ENCODE assay signal across 9 mouse cellular contexts in the genomic region with DNA sequence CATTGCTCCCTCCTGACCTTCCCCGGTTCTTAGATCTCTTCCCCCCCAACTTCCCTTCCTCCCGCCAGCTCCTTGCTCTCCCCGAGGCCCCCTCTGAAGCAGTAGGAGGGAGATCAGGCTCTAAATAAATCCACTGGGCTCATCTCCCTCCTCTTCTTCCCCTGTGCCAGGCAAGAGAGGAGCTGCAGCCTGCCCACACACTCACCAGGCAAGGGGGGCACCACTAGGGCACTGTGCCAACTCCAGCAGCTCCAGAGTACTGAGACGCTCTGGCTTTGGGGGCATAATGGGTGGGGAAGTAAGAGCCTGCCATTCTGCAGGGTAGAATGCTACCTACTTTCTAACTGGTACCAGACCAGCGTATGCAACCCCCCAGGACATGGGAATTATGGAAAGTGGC. TPM values are rescaled to one million over a fixed set of nuclear protein-coding genes. Genes with fewer than 3 reads are reported as not detected.
A peak's percentile ranks its signal among the peaks of the same experiment; 100 is the strongest.
DNase-seq lines count a peak whose midpoint lies in the region; ATAC-seq lines count a peak whose summit lies in the region.
"Had no signal": no experiment of that assay in that cellular context is flagged by ENCODE, and none has a peak within 500 bp of the region (broad histone marks: within the 10 kb centered on the region; RNA-seq: fewer than 3 reads in every experiment).

No protein-coding gene starts in this region.

- peaks cover 9% of the 10 kb centered on the region for H3K27me3 ChIP-seq in kidney, embryonic 16.5 days (ENCODE audit: insufficient read depth, low read length)
- H3K27me3 ChIP-seq in embryonic facial prominence, embryonic 14.5 days (replicated peaks; ENCODE audit: control insufficient read depth, insufficient read depth, low read length) = peaks cover 16% of the 10 kb centered on the region; the same call in 1 of the 2 replicates
- H3K27me3 ChIP-seq in hindbrain, embryonic 16.5 days (replicated peaks; ENCODE audit: control insufficient read depth, insufficient read depth, low read length) = no peaks in the 10 kb centered on the region
- H3K27me3 ChIP-seq in midbrain, embryonic 16.5 days (ENCODE audit: control insufficient read depth, insufficient read depth, low read depth, low read length) = no peaks in the 10 kb centered on the region

- H3K4me1 ChIP-seq in kidney, embryonic 16.5 days (ENCODE audit: insufficient read depth, low read length) = peaks cover 41% of the 10 kb centered on the region
- H3K4me1 ChIP-seq in embryonic facial prominence, embryonic 14.5 days (ENCODE audit: control insufficient read depth, insufficient read depth, low read length) = peaks cover 32% of the 10 kb centered on the region
- H3K4me1 ChIP-seq in hindbrain, embryonic 16.5 days (ENCODE audit: control insufficient read depth, insufficient read depth, low read depth, low read length) = peaks cover 42% of the 10 kb centered on the region
- H3K4me1 ChIP-seq in midbrain, embryonic 16.5 days (ENCODE audit: control insufficient read depth, insufficient read depth, low read length) = peaks cover 32% of the 10 kb centered on the region

- no peak for DNase-seq in kidney, postnatal 25 days
- no peak for DNase-seq in embryonic facial prominence, embryonic 14.5 days (ENCODE audit: low spot score)
- DNase-seq in spleen, postnatal 10 days (ENCODE audit: low spot score in 2 of 2) = no peak
- no peak for DNase-seq in lung, postnatal 10 days
- no peak for DNase-seq in urinary bladder, postnatal 10 days (ENCODE audit: low spot score)
- DNase-seq: thymus, postnatal 4 days had no signal

- H3K4me3 ChIP-seq in kidney, embryonic 16.5 days (ENCODE audit: low read length) = no peak overlapping the region
- peak overlapping the region; percentile 80; the same call in 1 of the 2 replicates for H3K4me3 ChIP-seq in embryonic facial prominence, embryonic 14.5 days (ENCODE audit: low read depth, low read length)
- peak overlapping the region; percentile 75 for H3K4me3 ChIP-seq in hindbrain, embryonic 16.5 days (ENCODE audit: low read length)
- H3K4me3 ChIP-seq in midbrain, embryonic 16.5 days (ENCODE audit: low read depth, low read length) = peak overlapping the region; percentile 84

- H3K36me3 ChIP-seq in kidney, embryonic 16.5 days (ENCODE audit: insufficient read depth, low read length) = 0 out of 2 replicates have a peak, but pooled peaks cover 9% of the 10 kb centered on the region
- H3K36me3 ChIP-seq in embryonic facial prominence, embryonic 14.5 days (ENCODE audit: control insufficient read depth, insufficient read depth, low read length) = peaks cover 25% of the 10 kb centered on the region
- H3K36me3 ChIP-seq in hindbrain, embryonic 16.5 days (ENCODE audit: control insufficient read depth, insufficient read depth, low read length) = peaks cover 14% of the 10 kb centered on the region
- H3K36me3 ChIP-seq in midbrain, embryonic 16.5 days (ENCODE audit: control insufficient read depth, insufficient read depth, low read length) = peaks cover 12% of the 10 kb centered on the region

- no peak overlapping the region for H3K9ac ChIP-seq in kidney, embryonic 16.5 days (replicated peaks; ENCODE audit: low read length)
- H3K9ac ChIP-seq in embryonic facial prominence, embryonic 14.5 days (ENCODE audit: low read depth, low read length) = peak overlapping the region; percentile 79
- peak overlapping the region; percentile 91 for H3K9ac ChIP-seq in hindbrain, embryonic 16.5 days (ENCODE audit: low read depth, low read length)
- peak overlapping the region; percentile 96 for H3K9ac ChIP-seq in midbrain, embryonic 16.5 days (ENCODE audit: low read depth, low read length)

- ATAC-seq in kidney, embryonic 16.5 days (ENCODE audit: low FRiP score, low TSS enrichment) = no peak
- no peak for ATAC-seq in embryonic facial prominence, embryonic 14.5 days (ENCODE audit: low read depth)
- no peak for ATAC-seq in hindbrain, embryonic 16.5 days
- ATAC-seq in midbrain, embryonic 16.5 days = no peak

- H3K9me3 ChIP-seq in kidney, embryonic 16.5 days (ENCODE audit: low read length) = no peaks in the 10 kb centered on the region
- no peaks in the 10 kb centered on the region for H3K9me3 ChIP-seq in embryonic facial prominence, embryonic 14.5 days (ENCODE audit: control insufficient read depth, low read length)
- no peaks in the 10 kb centered on the region for H3K9me3 ChIP-seq in hindbrain, embryonic 16.5 days (ENCODE audit: control insufficient read depth, low read length)
- H3K9me3 ChIP-seq in midbrain, embryonic 16.5 days (replicated peaks; ENCODE audit: control insufficient read depth, low read length, poor library complexity, severe bottlenecking) = no peaks in the 10 kb centered on the region

- peak overlapping the region; percentile 99 for H3K4me2 ChIP-seq in kidney, embryonic 16.5 days (replicated peaks; ENCODE audit: low read depth, low read length)
- H3K4me2 ChIP-seq in embryonic facial prominence, embryonic 14.5 days (ENCODE audit: low read depth, low read length) = peak overlapping the region; percentile 97
- peak overlapping the region; percentile 84 for H3K4me2 ChIP-seq in hindbrain, embryonic 16.5 days (ENCODE audit: low read length)
- peak overlapping the region; percentile 69 for H3K4me2 ChIP-seq in midbrain, embryonic 16.5 days (ENCODE audit: low read length)

- WGBS in kidney, embryonic 16.5 days = 46% methylated on average over 5 of the region's 5 CpGs
- WGBS in embryonic facial prominence, embryonic 14.5 days = 42% methylated on average over 5 of the region's 5 CpGs
- WGBS in hindbrain, embryonic 16.5 days = 18% methylated on average over 5 of the region's 5 CpGs
- WGBS in midbrain, embryonic 16.5 days = 15% methylated on average over 5 of the region's 5 CpGs

- no peak overlapping the region for H3K27ac ChIP-seq in kidney, embryonic 16.5 days (ENCODE audit: low read length)
- H3K27ac ChIP-seq in embryonic facial prominence, embryonic 14.5 days (replicated peaks; ENCODE audit: low read depth, low read length) = no peak overlapping the region
- H3K27ac ChIP-seq in hindbrain, embryonic 16.5 days (ENCODE audit: low read depth, low read length) = no peak overlapping the region
- H3K27ac ChIP-seq in midbrain, embryonic 16.5 days (ENCODE audit: low read length) = no peak overlapping the region

RNA-seq across cellular contexts. Expression of a gene that starts 5.9 kb away (rescaled TPM):
- 34.4 and 34.9 TPM in 2 replicates for polyA plus RNA-seq in kidney, embryonic 16.5 days (2015; fragmentation: Nextera tagmentation; extraction: Ambion mirVana)
- polyA plus RNA-seq in embryonic facial prominence, embryonic 14.5 days (2014; fragmentation: Nextera tagmentation; extraction: Ambion mirVana) = 29.0 and 37.0 TPM in 2 replicates
- 129 and 141 TPM in 2 replicates for polyA plus RNA-seq in hindbrain, embryonic 16.5 days (2015; fragmentation: Nextera tagmentation; extraction: Ambion mirVana)
- polyA plus RNA-seq in midbrain, embryonic 16.5 days (2015; fragmentation: Nextera tagmentation; extraction: Ambion mirVana) = 198 and 205 TPM in 2 replicates

RNA-seq across cellular contexts. Expression of a gene that starts 26.2 kb away (rescaled TPM):
- polyA plus RNA-seq in kidney, embryonic 16.5 days (2015; fragmentation: Nextera tagmentation; extraction: Ambion mirVana) = 19.0 and 27.1 TPM in 2 replicates
- 21.5 and 23.4 TPM in 2 replicates for polyA plus RNA-seq in embryonic facial prominence, embryonic 14.5 days (2014; fragmentation: Nextera tagmentation; extraction: Ambion mirVana)
- polyA plus RNA-seq in hindbrain, embryonic 16.5 days (2015; fragmentation: Nextera tagmentation; extraction: Ambion mirVana) = 17.8 and 19.7 TPM in 2 replicates
- 17.8 and 18.9 TPM in 2 replicates for polyA plus RNA-seq in midbrain, embryonic 16.5 days (2015; fragmentation: Nextera tagmentation; extraction: Ambion mirVana)

RNA-seq across cellular contexts. Expression of a gene that starts 26.6 kb away (rescaled TPM):
- 24.4 and 26.0 TPM in 2 replicates for polyA plus RNA-seq in kidney, embryonic 16.5 days (2015; fragmentation: Nextera tagmentation; extraction: Ambion mirVana)
- polyA plus RNA-seq in embryonic facial prominence, embryonic 14.5 days (2014; fragmentation: Nextera tagmentation; extraction: Ambion mirVana) = 14.9 and 18.8 TPM in 2 replicates
- 9.1 and 10.1 TPM in 2 replicates for polyA plus RNA-seq in hindbrain, embryonic 16.5 days (2015; fragmentation: Nextera tagmentation; extraction: Ambion mirVana)
- polyA plus RNA-seq in midbrain, embryonic 16.5 days (2015; fragmentation: Nextera tagmentation; extraction: Ambion mirVana) = 9.9 and 10.2 TPM in 2 replicates

RNA-seq across cellular contexts. Expression of a gene that starts 40.7 kb away (rescaled TPM):
- 0.45 and 0.75 TPM in 2 replicates for polyA plus RNA-seq in kidney, embryonic 16.5 days (2015; fragmentation: Nextera tagmentation; extraction: Ambion mirVana)
- polyA plus RNA-seq in embryonic facial prominence, embryonic 14.5 days (2014; fragmentation: Nextera tagmentation; extraction: Ambion mirVana) = 0.42 TPM in 2 replicates
- polyA plus RNA-seq in hindbrain, embryonic 16.5 days (2015; fragmentation: Nextera tagmentation; extraction: Ambion mirVana) = 12.6 and 16.7 TPM in 2 replicates
- polyA plus RNA-seq in midbrain, embryonic 16.5 days (2015; fragmentation: Nextera tagmentation; extraction: Ambion mirVana) = 15.5 and 19.8 TPM in 2 replicates
